ENCODE assay signal across 16 mouse cellular contexts in the genomic region with DNA sequence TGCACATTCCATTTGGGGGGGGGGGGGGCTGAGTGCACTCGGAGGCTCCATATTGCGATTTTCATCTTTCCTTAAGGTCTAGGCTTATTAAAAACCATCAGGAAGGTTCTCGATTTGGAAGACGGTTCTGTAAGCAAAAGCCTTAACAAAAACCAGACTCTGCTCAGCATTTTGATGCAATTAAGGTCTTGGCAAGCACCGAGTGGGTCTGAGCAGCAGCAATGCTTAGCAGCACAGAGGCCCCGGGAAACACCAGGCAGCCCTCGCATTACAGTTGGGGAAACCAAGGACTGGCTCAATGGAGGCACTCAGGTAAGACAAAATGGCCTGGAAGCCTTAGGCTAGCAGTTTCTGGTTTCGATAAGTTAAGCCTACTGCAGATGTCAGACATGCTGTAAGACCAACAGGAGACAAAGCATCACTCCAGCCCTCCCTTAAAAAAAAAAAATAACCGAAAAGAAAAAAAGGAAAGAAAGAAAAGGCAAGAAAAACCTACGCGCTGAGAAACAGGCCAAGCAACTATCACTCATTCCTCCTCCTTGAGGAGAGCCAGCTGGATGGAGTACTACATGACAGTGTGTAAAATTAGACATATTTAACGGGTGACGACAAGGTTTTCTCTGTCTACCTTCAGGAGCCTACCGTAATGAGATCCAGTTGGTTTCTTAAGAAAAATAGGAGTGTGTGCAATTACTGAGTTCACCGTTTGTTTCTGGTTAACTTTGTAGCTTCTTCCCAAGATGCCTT.
DNase-seq lines count a peak whose midpoint lies in the region; ATAC-seq and TF ChIP-seq lines count a peak whose summit lies in the region.
"Had no signal": no experiment of that assay in that cellular context is flagged by ENCODE, and none has a peak within 500 bp of the region (broad histone marks: within the 10 kb centered on the region; RNA-seq: fewer than 3 reads in every experiment).

No protein-coding gene starts in this region.

- H3K27me3 ChIP-seq in heart, embryonic 15.5 days, result no peaks in the 10 kb centered on the region
- no peaks in the 10 kb centered on the region for H3K27me3 ChIP-seq in stomach, embryonic 14.5 days (ENCODE audit: control insufficient read depth, insufficient read depth, low read length)
- H3K27me3 ChIP-seq in midbrain, embryonic 15.5 days (replicated peaks), result no peaks in the 10 kb centered on the region
- H3K27me3 ChIP-seq: liver, embryonic 12.5 days had no signal

- no peak overlapping the region for H3K9ac ChIP-seq in heart, embryonic 15.5 days
- no peak overlapping the region for H3K9ac ChIP-seq in stomach, embryonic 14.5 days (replicated peaks; ENCODE audit: low read depth, low read length)
- no peak overlapping the region for H3K9ac ChIP-seq in midbrain, embryonic 15.5 days
- H3K9ac ChIP-seq: liver, embryonic 12.5 days had no signal

- no peak overlapping the region for H3K4me3 ChIP-seq in heart, embryonic 15.5 days
- H3K4me3 ChIP-seq in stomach, embryonic 14.5 days (ENCODE audit: low read depth, low read length), result no peak overlapping the region
- H3K4me3 ChIP-seq in midbrain, embryonic 15.5 days, result no peak overlapping the region
- H3K4me3 ChIP-seq: liver, embryonic 12.5 days had no signal

- TF ChIP-seq CTCF in brain, embryonic 14.5 days (IDR thresholded peaks at IDR 0.05; ENCODE audit: borderline replicate concordance, extremely low read depth, insufficient read depth, insufficient read length), result no peak

- no peaks in the 10 kb centered on the region for H3K9me3 ChIP-seq in heart, embryonic 15.5 days (replicated peaks)
- H3K9me3 ChIP-seq in stomach, embryonic 14.5 days (ENCODE audit: control insufficient read depth, low read depth, low read length), result no peaks in the 10 kb centered on the region
- H3K9me3 ChIP-seq in midbrain, embryonic 15.5 days, result no peaks in the 10 kb centered on the region
- H3K9me3 ChIP-seq: liver, embryonic 12.5 days had no signal

- no peak overlapping the region for H3K4me2 ChIP-seq in heart, embryonic 15.5 days
- no peak overlapping the region for H3K4me2 ChIP-seq in stomach, embryonic 14.5 days (replicated peaks; ENCODE audit: low read depth, low read length)
- no peak overlapping the region for H3K4me2 ChIP-seq in midbrain, embryonic 15.5 days
- H3K4me2 ChIP-seq: heart, embryonic 11.5 days; liver, embryonic 12.5 days had no signal

- 64% methylated on average over 15 of the region's 15 CpGs for WGBS in heart, embryonic 15.5 days
- WGBS in stomach, embryonic 14.5 days, result 49% methylated on average over 15 of the region's 15 CpGs
- WGBS in midbrain, embryonic 15.5 days, result 83% methylated on average over 15 of the region's 15 CpGs

- H3K27ac ChIP-seq in heart, embryonic 15.5 days, result 0 out of 2 replicates have a peak overlapping the region, but pooled peaks have one; percentile 13
- peak overlapping the region; percentile 71; the same call in 1 of the 2 replicates for H3K27ac ChIP-seq in stomach, embryonic 14.5 days (ENCODE audit: low read length)
- H3K27ac ChIP-seq in midbrain, embryonic 15.5 days, result no peak overlapping the region
- H3K27ac ChIP-seq: liver, embryonic 12.5 days had no signal

- no peak for TF ChIP-seq POLR2A in brain, embryonic 14.5 days (IDR thresholded peaks at IDR 0.05; ENCODE audit: borderline replicate concordance, extremely low read depth, insufficient read depth, insufficient read length, poor library complexity, severe bottlenecking)

- H3K4me1 ChIP-seq in heart, embryonic 15.5 days (replicated peaks), result 0 out of 2 replicates have a peak, but pooled peaks cover 2% of the 10 kb centered on the region
- peaks cover 14% of the 10 kb centered on the region for H3K4me1 ChIP-seq in stomach, embryonic 14.5 days (ENCODE audit: control insufficient read depth, insufficient read depth, low read length)
- H3K4me1 ChIP-seq in midbrain, embryonic 15.5 days, result no peaks in the 10 kb centered on the region
- H3K4me1 ChIP-seq: liver, embryonic 12.5 days had no signal

- no peaks in the 10 kb centered on the region for H3K36me3 ChIP-seq in heart, embryonic 15.5 days
- H3K36me3 ChIP-seq in stomach, embryonic 14.5 days (ENCODE audit: control insufficient read depth, insufficient read depth, low read length), result no peaks in the 10 kb centered on the region
- no peaks in the 10 kb centered on the region for H3K36me3 ChIP-seq in midbrain, embryonic 15.5 days (replicated peaks)
- H3K36me3 ChIP-seq: G1E; liver, embryonic 12.5 days had no signal

- no peak for DNase-seq in heart, adult 9 months (ENCODE audit: low spot score in 2 of 2)
- peak; percentile 53 for DNase-seq in brain, embryonic 14.5 days (ENCODE audit: low read depth)
- peak; percentile 70 for DNase-seq in forelimb bud, embryonic 11.5 days (ENCODE audit: low read depth, low spot score)
- no peak for DNase-seq in adrenal gland, postnatal 10 days
- DNase-seq: cerebellum, adult 2 months; gastrocnemius, postnatal 10 days; kidney, adult 18-20 months; lung, postnatal 10 days; thymus, postnatal 36 days had no signal

- ATAC-seq in heart, embryonic 15.5 days (replicated peaks; ENCODE audit: insufficient number of reproducible peaks, insufficient read depth, low FRiP score, low read depth), result no peak
- no peak for ATAC-seq in stomach, embryonic 14.5 days (ENCODE audit: insufficient number of reproducible peaks, insufficient read depth, low FRiP score, low read depth)
- no peak for ATAC-seq in midbrain, embryonic 15.5 days (replicated peaks)
- ATAC-seq: forebrain, embryonic 14.5 days; liver, embryonic 12.5 days had no signal

Comparison
In these comparisons a context has a peak if more than half of its experiments do, and no peak if none do; other contexts are left out.
1. DNase-seq: peak in brain, embryonic 14.5 days (single experiment) and forelimb bud, embryonic 11.5 days (single experiment); none in heart, adult 9 months (0 of 2) and adrenal gland, postnatal 10 days (single experiment).